Comparison of ENCODE assay signal across 28 mouse cellular contexts in genomic region chr7:72948026-72948425, GRCm38 (mm10).
"Had no signal": no experiment of that assay in that cellular context is flagged by ENCODE, and none has a peak within 500 bp of the region (broad histone marks: within the 10 kb centered on the region; RNA-seq: fewer than 3 reads in every experiment).

No protein-coding gene starts in this region.

- H3K4me3 ChIP-seq: embryonic facial prominence, embryonic 12.5 days; embryonic facial prominence, embryonic 13.5 days; embryonic facial prominence, embryonic 15.5 days; erythroblast, embryonic 14.5 days; forebrain, embryonic 10.5 days; forebrain, embryonic 12.5 days; forebrain, embryonic 13.5 days; forebrain, embryonic 15.5 days; gastrocnemius, adult 2 months; heart, adult 2 months had no signal

- H3K27ac ChIP-seq: embryonic facial prominence, embryonic 12.5 days; embryonic facial prominence, embryonic 13.5 days; embryonic facial prominence, embryonic 15.5 days; forebrain, embryonic 10.5 days; forebrain, embryonic 12.5 days; forebrain, embryonic 13.5 days; forebrain, embryonic 15.5 days; gastrocnemius, adult 2 months; heart, adult 2 months had no signal

- H3K4me2 ChIP-seq: embryonic facial prominence, embryonic 12.5 days; embryonic facial prominence, embryonic 13.5 days; embryonic facial prominence, embryonic 15.5 days; forebrain, embryonic 12.5 days; forebrain, embryonic 13.5 days; forebrain, embryonic 15.5 days had no signal

- H3K9ac ChIP-seq: embryonic facial prominence, embryonic 12.5 days; embryonic facial prominence, embryonic 13.5 days; embryonic facial prominence, embryonic 15.5 days; forebrain, embryonic 12.5 days; forebrain, embryonic 13.5 days; forebrain, embryonic 15.5 days; forebrain, postnatal 0 days had no signal

- ATAC-seq: forebrain, embryonic 13.5 days; forebrain, embryonic 14.5 days; forebrain, embryonic 15.5 days; forebrain, embryonic 16.5 days; forebrain, postnatal 0 days had no signal

- DNase-seq: cerebellum, adult 18-20 months; cerebellum, adult 2 months; cerebellum, adult 8-10 months; cerebellum, adult 9-10 months; cerebellum, adult 9-11 months; cerebellum, postnatal 14 days; cerebellum, postnatal 25 days; cerebellum, postnatal 36 days; embryo, embryonic 11 days; forebrain, postnatal 0 days; gastrocnemius, adult 2 months; gastrocnemius, postnatal 10 days; gastrocnemius, postnatal 14 days; gastrocnemius, postnatal 25 days; gastrocnemius, postnatal 36 days; heart, adult 11 months; heart, adult 18-20 months; heart, adult 2 months had no signal

- H3K36me3 ChIP-seq: embryonic facial prominence, embryonic 12.5 days; embryonic facial prominence, embryonic 13.5 days; embryonic facial prominence, embryonic 15.5 days; forebrain, embryonic 10.5 days; forebrain, embryonic 12.5 days; forebrain, embryonic 15.5 days had no signal

- H3K9me3 ChIP-seq: embryonic facial prominence, embryonic 12.5 days; embryonic facial prominence, embryonic 13.5 days; embryonic facial prominence, embryonic 15.5 days; forebrain, embryonic 10.5 days; forebrain, embryonic 12.5 days; forebrain, embryonic 13.5 days; forebrain, embryonic 15.5 days had no signal

- H3K27me3 ChIP-seq: embryonic facial prominence, embryonic 12.5 days; embryonic facial prominence, embryonic 13.5 days; embryonic facial prominence, embryonic 15.5 days; forebrain, embryonic 13.5 days; forebrain, embryonic 15.5 days had no signal
